Mouse (Mus musculus) sigmoid colon, adult 10 weeks (tissue): Measurements from ENCODE around the gene Calcr. TPM values are rescaled to one million over a fixed set of nuclear protein-coding genes. Genes with fewer than 3 reads are reported as not detected.

Experiments
- polyA plus RNA-seq: library from polyadenylated mRNA; stranded (reverse); fragments of 350-450 nt; fragmentation: Illumina TruSeq; extraction: RNeasy Lipid Tissue Mini Kit (QIAGEN cat#74804); gene quantifications from one replicate; pipeline ENCODE4 v1.2.3, GENCODE M21; 2014; ENCODE audit warnings: low read depth, low replicate concordance

The Calcr gene
- polyA plus RNA-seq: not detected

DNA sequence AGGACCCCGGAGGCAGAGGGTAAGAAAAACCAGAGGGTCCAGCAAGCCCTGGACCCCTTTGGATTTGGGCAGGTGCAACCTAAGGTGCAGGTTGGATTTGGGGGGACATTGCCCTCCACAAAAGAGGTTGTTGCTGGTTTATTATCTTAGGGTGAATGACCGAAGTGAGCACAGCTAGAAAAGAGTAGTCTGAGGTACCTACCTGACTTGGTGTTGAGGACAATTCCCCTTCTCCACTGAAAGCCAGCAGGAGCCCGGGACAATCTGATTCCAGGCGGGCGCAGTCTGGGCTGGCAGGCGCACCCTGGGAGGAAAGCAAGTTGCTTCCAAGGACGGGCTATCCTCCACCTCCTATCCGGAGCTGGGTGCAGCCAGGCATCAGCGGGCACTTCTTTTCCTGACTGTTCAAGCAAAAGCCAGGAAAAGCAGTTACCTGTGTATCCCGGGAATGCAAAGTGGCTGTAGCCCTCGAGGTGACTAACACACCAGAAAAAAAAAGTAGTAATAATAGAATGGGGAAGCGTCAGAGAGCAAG is at the start of gene Calcr:
Gene Calcr (minus strand): TSS at position 485 of the 535 bp plus-strand sequence.

Other genes with a start within 250 kb of the Calcr start
- 35.1 TPM for gene Tfpi2, start 224.2 kb upstream of the Calcr start, polyA plus RNA-seq
- gene Gngt1, start 229.1 kb upstream of the Calcr start, polyA plus RNA-seq: not detected
- 97.1 TPM for gene Gng11, start 239.2 kb upstream of the Calcr start, polyA plus RNA-seq